Mouse (Mus musculus): ENCODE results near the gene Ak1. TPM values are rescaled to one million over a fixed set of nuclear protein-coding genes. Genes with fewer than 3 reads are reported as not detected.

Gene Ak1
- total RNA-seq, 2 experiments from 2014 or later = 127 to 140 TPM

GRCm38 (mm10) chr2:32680961-32681650, 59.5 kb downstream of the Ak1 start:
- no peak for DNase-seq (ENCODE audit: extremely low spot score in 1 of 2, low spot score in 1 of 2)

GRCm38 (mm10) chr2:32681754-32682153, 60.2 kb downstream of the Ak1 start:
- no peak for DNase-seq (ENCODE audit: extremely low spot score in 1 of 2, low spot score in 1 of 2)

- no peak for DNase-seq (ENCODE audit: extremely low spot score in 1 of 2, low spot score in 1 of 2)
Observed at GRCm38 (mm10) chr2:32682721-32683417, 61.3 kb downstream of the Ak1 start.

GRCm38 (mm10) chr2:32683701-32684100, 62.1 kb downstream of the Ak1 start:
- DNase-seq (ENCODE audit: extremely low spot score in 1 of 2, low spot score in 1 of 2) = no peak

Small RNAs within 50 kb of the gene (microRNA-seq; reads per million reads assigned to microRNA genes)
- gene Gm47291 (0 reads per million in 2 experiments), gene Mir1954 (0 reads per million in 2 experiments)

Other genes starting within 250 kb of the Ak1 start
- gene 1110008P14Rik, start 239.8 kb upstream of the Ak1 start, total RNA-seq (2021) = 100 to 1,000 TPM; 194 to 197 TPM
- under 1 TPM; 0.56 to 0.81 TPM for gene Lcn2, start 233.5 kb upstream of the Ak1 start, total RNA-seq (2021)
- 10 to 100 TPM; 40.1 to 41.9 TPM for gene Ptges2, start 225.9 kb upstream of the Ak1 start, total RNA-seq (2021)
- 1 to 10 TPM; 4.1 to 4.2 TPM for gene Naif1, start 171.3 kb upstream of the Ak1 start, total RNA-seq (2021)
- 10 to 100 TPM; 53.5 to 55.2 TPM for gene Slc25a25, start 170.3 kb upstream of the Ak1 start, total RNA-seq (2021)
- gene Fam102a, start 86.4 kb upstream of the Ak1 start, total RNA-seq (2021) = 10 to 100 TPM; 70.2 to 75.2 TPM
- 10 to 100 TPM; 74.0 to 80.4 TPM for gene Dpm2, start 50.9 kb upstream of the Ak1 start, total RNA-seq (2021)
- 1 to 10 TPM; 4.0 to 4.1 TPM for gene Pip5kl1, start 47.0 kb upstream of the Ak1 start, total RNA-seq (2021)
- under 1 TPM in 1 of 2 experiments, not detected in 1; 0.33 TPM for gene 9430097D07Rik, start 46.1 kb upstream of the Ak1 start, total RNA-seq (2021)
- 10 to 100 TPM; 41.4 to 48.8 TPM for gene St6galnac4, start 34.7 kb upstream of the Ak1 start, total RNA-seq (2021)
- gene St6galnac6, start 22.0 kb upstream of the Ak1 start, total RNA-seq (2021) = 100 to 1,000 TPM; 105 to 124 TPM
- gene Eng, start 24.8 kb downstream of the Ak1 start, total RNA-seq (2021) = 10 to 100 TPM; 17.4 to 24.2 TPM
- gene Fpgs, start 82.4 kb downstream of the Ak1 start, total RNA-seq (2021) = 10 to 100 TPM in 1 of 2 experiments, 1 to 10 TPM in 1; 8.4 to 10.7 TPM
- 100 to 1,000 TPM in 1 of 2 experiments, 10 to 100 TPM in 1; 96.0 to 106 TPM for gene Cdk9, start 91.3 kb downstream of the Ak1 start, total RNA-seq (2021)
- gene Sh2d3c, start 99.3 kb downstream of the Ak1 start, total RNA-seq (2021) = 10 to 100 TPM; 22.8 to 23.9 TPM
- 1 to 10 TPM; 1.1 to 1.3 TPM for gene 6330409D20Rik, start 119.3 kb downstream of the Ak1 start, total RNA-seq (2021)
- gene Tor2a, start 135.5 kb downstream of the Ak1 start, total RNA-seq (2021) = 10 to 100 TPM; 32.2 to 33.3 TPM
- gene Ttc16, start 153.9 kb downstream of the Ak1 start, total RNA-seq (2021) = under 1 TPM; 0.54 to 0.59 TPM
- gene Ptrh1, start 154.0 kb downstream of the Ak1 start, total RNA-seq (2021) = 1 to 10 TPM; 5.9 to 7.9 TPM
- gene Cfap157, start 162.7 kb downstream of the Ak1 start, total RNA-seq (2021) = 1 to 10 TPM in 1 of 2 experiments, under 1 TPM in 1; 0.49 to 1.3 TPM
- 100 to 1,000 TPM; 596 to 606 TPM for gene Stxbp1, start 225.5 kb downstream of the Ak1 start, total RNA-seq (2021)